Comparison of ENCODE assay signal across 25 mouse cellular contexts in genomic region chr17:13698194-13698593, GRCm38 (mm10).
DNase-seq lines count a peak whose midpoint lies in the region; ATAC-seq and TF ChIP-seq lines count a peak whose summit lies in the region.
"Had no signal": no experiment of that assay in that cellular context is flagged by ENCODE, and none has a peak within 500 bp of the region (broad histone marks: within the 10 kb centered on the region; RNA-seq: fewer than 3 reads in every experiment).

No protein-coding gene starts in this region.

- 0 out of 2 replicates have a peak overlapping the region, but pooled peaks have one; percentile 13 for H3K27ac ChIP-seq in heart, embryonic 10.5 days
- no peak overlapping the region for H3K27ac ChIP-seq in liver, embryonic 14.5 days
- H3K27ac ChIP-seq in liver, embryonic 11.5 days (ENCODE audit: low read depth, low read length), result no peak overlapping the region
- H3K27ac ChIP-seq in brown adipose tissue, adult 24 weeks (replicated peaks; ENCODE audit: low read depth, low read length), result peak overlapping the region; percentile 50; the same call in 1 of the 2 replicates
- H3K27ac ChIP-seq in liver, embryonic 16.5 days (ENCODE audit: low read length), result peak overlapping the region; percentile 37
- H3K27ac ChIP-seq: heart, embryonic 15.5 days; hindbrain, embryonic 10.5 days; hindbrain, embryonic 13.5 days had no signal

- no peak for DNase-seq in heart, embryonic 10.5 days (ENCODE audit: low spot score)
- no peak for DNase-seq in heart, adult 18-20 months
- DNase-seq in liver, embryonic 14.5 days (ENCODE audit: low read depth in 3 of 3, low spot score in 3 of 3), result no peak
- no peak for DNase-seq in liver, embryonic 11.5 days (ENCODE audit: low spot score)
- no peak for DNase-seq in gastrocnemius, postnatal 25 days
- no peak for DNase-seq in ovary, postnatal 14 days (ENCODE audit: low spot score)
- DNase-seq: adrenal gland, adult 8-10 months; adrenal gland, postnatal 25 days; cerebellum, adult 18-20 months; cerebellum, adult 9-10 months; cerebellum, postnatal 14 days; forebrain, postnatal 0 days; gastrocnemius, adult 2 months; gastrocnemius, postnatal 36 days; heart, postnatal 10 days; heart, postnatal 36 days had no signal

- peak overlapping the region; percentile 22; the same call in 1 of the 2 replicates for H3K4me2 ChIP-seq in liver, embryonic 14.5 days (ENCODE audit: low read depth)
- H3K4me2 ChIP-seq in liver, embryonic 11.5 days, result no peak overlapping the region
- no peak overlapping the region for H3K4me2 ChIP-seq in liver, embryonic 16.5 days (ENCODE audit: low read depth, low read length)
- H3K4me2 ChIP-seq: heart, embryonic 12.5 days; heart, embryonic 15.5 days; hindbrain, embryonic 13.5 days had no signal

- TF ChIP-seq CTCF in liver, embryonic 14.5 days (IDR thresholded peaks at IDR 0.05; ENCODE audit: low read depth), result no peak

- peaks cover 26% of the 10 kb centered on the region for H3K4me1 ChIP-seq in heart, embryonic 10.5 days
- H3K4me1 ChIP-seq in liver, embryonic 14.5 days (replicated peaks; ENCODE audit: control insufficient read depth in 2 of 2, insufficient read depth in 2 of 2, low read length in 1 of 2), result peaks cover 0 to 8% of the 10 kb centered on the region in 2 experiments; a peak in 2 of 4 replicates
- peaks cover 8% of the 10 kb centered on the region for H3K4me1 ChIP-seq in liver, embryonic 11.5 days (replicated peaks; ENCODE audit: control insufficient read depth, insufficient read depth, low read length)
- H3K4me1 ChIP-seq in brown adipose tissue, adult 24 weeks (ENCODE audit: control insufficient read depth, insufficient read depth, insufficient read length, low read length), result peaks cover 29% of the 10 kb centered on the region
- H3K4me1 ChIP-seq in liver, embryonic 16.5 days (ENCODE audit: control insufficient read depth, low read depth, low read length), result no peaks in the 10 kb centered on the region; the same call in 1 of the 2 replicates

- no peaks in the 10 kb centered on the region for H3K27me3 ChIP-seq in heart, embryonic 10.5 days (ENCODE audit: insufficient read depth, poor library complexity, severe bottlenecking)
- no peaks in the 10 kb centered on the region for H3K27me3 ChIP-seq in liver, embryonic 14.5 days (ENCODE audit: control insufficient read depth, insufficient read depth, low read length)
- no peaks in the 10 kb centered on the region for H3K27me3 ChIP-seq in liver, embryonic 11.5 days (replicated peaks; ENCODE audit: control insufficient read depth, insufficient read depth, low read length)
- no peaks in the 10 kb centered on the region for H3K27me3 ChIP-seq in liver, embryonic 16.5 days (ENCODE audit: control insufficient read depth, insufficient read depth, low read depth, low read length)
- H3K27me3 ChIP-seq: heart, embryonic 12.5 days; heart, embryonic 15.5 days; hindbrain, embryonic 13.5 days had no signal

- no peak overlapping the region for H3K9ac ChIP-seq in liver, embryonic 14.5 days (replicated peaks)
- H3K9ac ChIP-seq in liver, embryonic 11.5 days (ENCODE audit: low read depth, low read length), result no peak overlapping the region
- H3K9ac ChIP-seq in liver, embryonic 16.5 days (ENCODE audit: low read depth, low read length), result no peak overlapping the region
- H3K9ac ChIP-seq: forebrain, postnatal 0 days; heart, embryonic 12.5 days; heart, embryonic 15.5 days; hindbrain, embryonic 13.5 days had no signal

- 89% methylated on average over 4 of the region's 4 CpGs for WGBS in heart, embryonic 10.5 days
- 58% methylated on average over 4 of the region's 4 CpGs for WGBS in liver, embryonic 14.5 days (ENCODE audit: insufficient replicate concordance)
- 80% methylated on average over 4 of the region's 4 CpGs for WGBS in liver, embryonic 11.5 days
- 61% methylated on average over 4 of the region's 4 CpGs for WGBS in liver, embryonic 16.5 days (ENCODE audit: insufficient replicate concordance)

- H3K36me3 ChIP-seq in heart, embryonic 10.5 days, result no peaks in the 10 kb centered on the region
- no peaks in the 10 kb centered on the region for H3K36me3 ChIP-seq in liver, embryonic 14.5 days (replicated peaks; ENCODE audit: control insufficient read depth, insufficient read depth, low read depth)
- H3K36me3 ChIP-seq in liver, embryonic 11.5 days (ENCODE audit: control insufficient read depth, insufficient read depth, low read length), result no peaks in the 10 kb centered on the region
- H3K36me3 ChIP-seq in liver, embryonic 16.5 days (ENCODE audit: control insufficient read depth, insufficient read depth), result no peaks in the 10 kb centered on the region
- H3K36me3 ChIP-seq: heart, embryonic 12.5 days; heart, embryonic 15.5 days; hindbrain, embryonic 10.5 days; hindbrain, embryonic 13.5 days had no signal

- 0 out of 2 replicates have a peak, but pooled peaks have one; percentile 34 for ATAC-seq in liver, embryonic 14.5 days (ENCODE audit: insufficient read depth)
- ATAC-seq in liver, embryonic 11.5 days (replicated peaks; ENCODE audit: low FRiP score), result no peak
- peak; percentile 77 for ATAC-seq in liver, embryonic 16.5 days (ENCODE audit: low read depth)
- ATAC-seq: activated CD4-positive, CD25-positive, alpha-beta regulatory T cell, adult 4 months; forebrain, embryonic 14.5 days; forebrain, postnatal 0 days; hindbrain, embryonic 16.5 days had no signal

- TF ChIP-seq EP300 in liver, embryonic 14.5 days (IDR thresholded peaks at IDR 0.05; ENCODE audit: low read depth), result no peak

- no peaks in the 10 kb centered on the region for H3K9me3 ChIP-seq in heart, embryonic 10.5 days
- no peaks in the 10 kb centered on the region for H3K9me3 ChIP-seq in liver, embryonic 14.5 days (ENCODE audit: control insufficient read depth, low read length)
- H3K9me3 ChIP-seq in liver, embryonic 11.5 days (ENCODE audit: control insufficient read depth, low read length), result no peaks in the 10 kb centered on the region
- H3K9me3 ChIP-seq in liver, embryonic 16.5 days (replicated peaks; ENCODE audit: control insufficient read depth, low read length), result no peaks in the 10 kb centered on the region
- H3K9me3 ChIP-seq: heart, embryonic 15.5 days; hindbrain, embryonic 13.5 days had no signal

- no peak overlapping the region for H3K4me3 ChIP-seq in heart, embryonic 10.5 days
- H3K4me3 ChIP-seq in liver, embryonic 14.5 days (ENCODE audit: insufficient read depth in 1 of 2, low read depth in 2 of 2, low read length in 2 of 2), result no peak overlapping the region; a peak in 1 of 4 replicates
- no peak overlapping the region for H3K4me3 ChIP-seq in liver, embryonic 11.5 days (ENCODE audit: low read depth, low read length)
- no peak overlapping the region for H3K4me3 ChIP-seq in brown adipose tissue, adult 24 weeks (ENCODE audit: insufficient read depth, low read depth, low read length)
- peak overlapping the region; percentile 33 for H3K4me3 ChIP-seq in liver, embryonic 16.5 days (ENCODE audit: low read depth, low read length)
- H3K4me3 ChIP-seq: gastrocnemius, adult 2 months; heart, embryonic 12.5 days; heart, embryonic 15.5 days; hindbrain, embryonic 10.5 days; hindbrain, embryonic 13.5 days had no signal

Comparison
In these comparisons a context has a peak if more than half of its experiments do, and no peak if none do; other contexts are left out.
1. H3K27ac ChIP-seq: peak in heart, embryonic 10.5 days (single experiment), brown adipose tissue, adult 24 weeks (single experiment) and liver, embryonic 16.5 days (single experiment); none in liver, embryonic 14.5 days (single experiment) and liver, embryonic 11.5 days (single experiment).